Mouse (Mus musculus): Measurements from ENCODE around the gene Mapk3.
"Not testable (repeated sequence)": the region's sequence is repeated elsewhere in the genome, so short reads cannot be mapped to it uniquely, and the experiment has no call there.

Gene Mapk3

GRCm38 (mm10) chr7:126759050-126759671 lies at the start of gene Mapk3:
TSS of gene Mapk3 (plus strand) at chr7:126759601.
- DNase-seq: peak; percentile 93 to 95

GRCm38 (mm10) chr7:126710266-126710665 lies 49.1 kb upstream of the Mapk3 start:
- DNase-seq: no peak

- no peak for DNase-seq
These were observed 47.5 kb upstream of the Mapk3 start for GRCm38 (mm10) chr7:126711910-126712309.

GRCm38 (mm10) chr7:126715679-126716078 lies 43.7 kb upstream of the Mapk3 start:
- DNase-seq: no peak

- no peak for DNase-seq
These were observed 41.8 kb upstream of the Mapk3 start for GRCm38 (mm10) chr7:126717566-126717965.

GRCm38 (mm10) chr7:126718787-126719337 lies 40.5 kb upstream of the Mapk3 start:
- no peak for DNase-seq

- DNase-seq: no peak
These were observed 37.8 kb upstream of the Mapk3 start for GRCm38 (mm10) chr7:126721635-126722034.

- DNase-seq: no peak
These were observed 34.3 kb upstream of the Mapk3 start for GRCm38 (mm10) chr7:126725077-126725476.

GRCm38 (mm10) chr7:126725667-126726066 lies 33.7 kb upstream of the Mapk3 start:
- no peak for DNase-seq

GRCm38 (mm10) chr7:126730256-126730789 lies 29.1 kb upstream of the Mapk3 start:
- not testable (repeated sequence) for DNase-seq

GRCm38 (mm10) chr7:126736122-126736521 lies 23.3 kb upstream of the Mapk3 start:
- DNase-seq: no peak

- DNase-seq: no peak
These were observed 19.9 kb upstream of the Mapk3 start for GRCm38 (mm10) chr7:126739551-126739950.

GRCm38 (mm10) chr7:126740132-126740735 lies 19.2 kb upstream of the Mapk3 start:
- no peak for DNase-seq

- no peak for DNase-seq
These were observed 18.4 kb upstream of the Mapk3 start for GRCm38 (mm10) chr7:126740977-126741376.

GRCm38 (mm10) chr7:126741452-126741851 lies 17.9 kb upstream of the Mapk3 start:
- no peak for DNase-seq

- no peak for DNase-seq
These were observed 17.4 kb upstream of the Mapk3 start for GRCm38 (mm10) chr7:126741964-126742482.

GRCm38 (mm10) chr7:126746066-126746465 lies 13.3 kb upstream of the Mapk3 start:
- no peak for DNase-seq

- no peak for DNase-seq
These were observed 12.6 kb upstream of the Mapk3 start for GRCm38 (mm10) chr7:126746798-126747197.

- DNase-seq: no peak
These were observed 10.6 kb upstream of the Mapk3 start for GRCm38 (mm10) chr7:126748824-126749223.

GRCm38 (mm10) chr7:126749582-126750343 lies 9.6 kb upstream of the Mapk3 start:
- DNase-seq: no peak

- DNase-seq: peak; percentile 88 to 89
These were observed 4.5 kb upstream of the Mapk3 start for GRCm38 (mm10) chr7:126754866-126755265.

- no peak for DNase-seq
These were observed 862 bp upstream of the Mapk3 start for GRCm38 (mm10) chr7:126758539-126758938.

Data from kidney, postnatal 25 days (tissue).